Mouse (Mus musculus) kidney, adult 8-10 months (tissue): ENCODE data around the gene Ifna11.
"Not testable (repeated sequence)": the region's sequence is repeated elsewhere in the genome, so short reads cannot be mapped to it uniquely, and the experiment has no call there.

Source experiments
- DNase-seq, 2 experiments: peaks; one replicate each; pipeline ENCODE4 v3.0.0; 2022

Ifna11 gene

GRCm38 (mm10) chr4:88819659-88820058 lies at the start of gene Ifna11:
Gene Ifna11, plus strand, starts transcription at chr4:88819959.
- no peak for DNase-seq

GRCm38 (mm10) chr4:88773534-88773933 lies 46.2 kb upstream of the Ifna11 start, which contains the start of gene Gm13290:
Gene Gm13290, plus strand, starts transcription at chr4:88773834.
- DNase-seq, result not testable (repeated sequence)

- not testable (repeated sequence) for DNase-seq
Measured at GRCm38 (mm10) chr4:88776622-88777021, 43.1 kb upstream of the Ifna11 start, which contains the start of gene Gm13289. Gene Gm13289, plus strand, starts transcription at chr4:88776922.

- not testable (repeated sequence) for DNase-seq
Measured at GRCm38 (mm10) chr4:88779550-88779949, 40.2 kb upstream of the Ifna11 start, which contains the start of gene Gm13272. Gene Gm13272, plus strand, starts transcription at chr4:88779850.

- DNase-seq, result not testable (repeated sequence)
Measured at GRCm38 (mm10) chr4:88780320-88780719, 39.4 kb upstream of the Ifna11 start.

- DNase-seq, result not testable (repeated sequence)
Measured at GRCm38 (mm10) chr4:88781831-88782230, 37.9 kb upstream of the Ifna11 start, which contains the start of gene Ifnz. Gene Ifnz, plus strand, starts transcription at chr4:88782131.

- not testable (repeated sequence) for DNase-seq
Measured at GRCm38 (mm10) chr4:88782335-88782734, 37.4 kb upstream of the Ifna11 start.

GRCm38 (mm10) chr4:88785409-88785808 lies 34.4 kb upstream of the Ifna11 start, which contains the start of gene Gm13276:
Gene Gm13276, plus strand, starts transcription at chr4:88785709.
- DNase-seq, result not testable (repeated sequence)

GRCm38 (mm10) chr4:88788402-88788801 lies 31.4 kb upstream of the Ifna11 start, which contains the start of gene Gm13277:
Gene Gm13277, plus strand, starts transcription at chr4:88788632.
- peak; percentile 71 to 76 for DNase-seq

- not testable (repeated sequence) for DNase-seq
Measured at GRCm38 (mm10) chr4:88791250-88791649, 28.5 kb upstream of the Ifna11 start, which contains the start of gene Gm13278. Gene Gm13278, plus strand, starts transcription at chr4:88791550.

- peak; percentile 67 to 74 for DNase-seq
Measured at GRCm38 (mm10) chr4:88793936-88794675, 25.7 kb upstream of the Ifna11 start, which contains the start of gene Gm13275. Gene Gm13275, plus strand, starts transcription at chr4:88794487.

- not testable (repeated sequence) for DNase-seq
Measured at GRCm38 (mm10) chr4:88797097-88797496, 22.7 kb upstream of the Ifna11 start, which contains the start of gene Gm13279. Gene Gm13279, plus strand, starts transcription at chr4:88797397.

GRCm38 (mm10) chr4:88799365-88799764 lies 20.4 kb upstream of the Ifna11 start, which contains the start of gene Gm13285:
Gene Gm13285, plus strand, starts transcription at chr4:88799665.
- DNase-seq, result not testable (repeated sequence)

- not testable (repeated sequence) for DNase-seq
Measured at GRCm38 (mm10) chr4:88802954-88803353, 16.8 kb upstream of the Ifna11 start, which contains the start of gene Gm13287. Gene Gm13287, plus strand, starts transcription at chr4:88803254.

- not testable (repeated sequence) for DNase-seq
Measured at GRCm38 (mm10) chr4:88805231-88805630, 14.5 kb upstream of the Ifna11 start, which contains the start of gene Gm13288. Gene Gm13288, plus strand, starts transcription at chr4:88805531.

GRCm38 (mm10) chr4:88805761-88806160 lies 14.0 kb upstream of the Ifna11 start:
- peak; percentile 23 to 33 for DNase-seq

- no peak for DNase-seq
Measured at GRCm38 (mm10) chr4:88815928-88816327, 3.8 kb upstream of the Ifna11 start, which contains the start of gene Ifna7. Gene Ifna7, plus strand, starts transcription at chr4:88816228.

GRCm38 (mm10) chr4:88822995-88823394 lies 3.2 kb downstream of the Ifna11 start:
- peak in 1 of 2 experiments; percentile 7 for DNase-seq

- not testable (repeated sequence) for DNase-seq
Measured at GRCm38 (mm10) chr4:88827116-88827515, 7.4 kb downstream of the Ifna11 start, which contains the start of gene Ifna6. Gene Ifna6, plus strand, starts transcription at chr4:88827416.

GRCm38 (mm10) chr4:88830523-88830922 lies 10.8 kb downstream of the Ifna11 start:
- DNase-seq, result peak in 1 of 2 experiments; percentile 22

GRCm38 (mm10) chr4:88835225-88835624 lies 15.5 kb downstream of the Ifna11 start, which contains the start of gene Ifna5:
Gene Ifna5, plus strand, starts transcription at chr4:88835525.
- not testable (repeated sequence) for DNase-seq

GRCm38 (mm10) chr4:88838828-88839227 lies 19.1 kb downstream of the Ifna11 start:
- peak in 1 of 2 experiments; percentile 14 for DNase-seq

- no peak for DNase-seq
Measured at GRCm38 (mm10) chr4:88840058-88840457, 20.3 kb downstream of the Ifna11 start.
